Mouse (Mus musculus): Measurements from ENCODE around the gene Gp1ba. TPM values are rescaled to one million over a fixed set of nuclear protein-coding genes. Genes with fewer than 3 reads are reported as not detected.
A peak's percentile ranks its signal among the peaks of the same experiment; 100 is the strongest.

Gp1ba gene
- total RNA-seq, 2 experiments from 2014 or later = not detected

DNA sequence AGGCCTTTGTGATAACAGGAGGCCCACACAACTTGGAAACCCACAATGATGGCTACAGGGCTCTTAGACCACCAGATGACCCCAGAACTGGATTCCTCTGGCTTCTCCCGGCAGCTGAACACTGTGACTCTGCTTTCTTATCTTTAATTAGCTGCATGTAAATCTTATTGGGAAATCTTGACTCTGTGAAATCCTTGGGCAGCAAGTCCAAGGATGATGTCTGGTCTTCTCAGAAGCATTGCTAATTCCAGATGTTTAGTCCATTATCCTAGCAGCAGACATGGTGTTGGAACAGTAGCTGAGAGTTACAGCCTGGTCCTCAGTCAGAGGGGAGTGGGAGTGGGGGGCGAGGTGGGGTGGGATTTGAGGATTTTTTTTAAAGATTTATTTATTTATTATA is 10.5 kb upstream of the Gp1ba start:
- DNase-seq (ENCODE audit: low spot score in 2 of 2) = no peak

DNA sequence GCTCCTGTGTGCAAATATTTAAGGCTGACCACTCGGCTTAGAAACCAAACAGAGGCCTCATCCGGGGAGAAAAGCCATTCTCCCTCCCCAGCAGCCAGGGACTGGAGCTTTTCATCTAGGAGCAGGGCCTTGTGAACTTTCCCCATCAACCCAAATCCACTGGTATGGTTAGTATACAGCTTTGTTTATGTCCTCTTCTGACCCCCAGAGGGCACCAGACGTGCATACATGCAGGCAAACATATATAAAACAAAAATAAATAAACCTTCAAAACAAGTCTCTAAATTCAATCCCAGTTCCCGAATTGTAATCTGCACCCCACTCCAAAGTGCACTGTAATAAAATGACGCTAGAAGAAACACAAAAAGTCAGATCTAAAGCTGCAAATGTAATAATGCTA is 9.4 kb upstream of the Gp1ba start:
- no peak for DNase-seq (ENCODE audit: low spot score in 2 of 2)

DNA sequence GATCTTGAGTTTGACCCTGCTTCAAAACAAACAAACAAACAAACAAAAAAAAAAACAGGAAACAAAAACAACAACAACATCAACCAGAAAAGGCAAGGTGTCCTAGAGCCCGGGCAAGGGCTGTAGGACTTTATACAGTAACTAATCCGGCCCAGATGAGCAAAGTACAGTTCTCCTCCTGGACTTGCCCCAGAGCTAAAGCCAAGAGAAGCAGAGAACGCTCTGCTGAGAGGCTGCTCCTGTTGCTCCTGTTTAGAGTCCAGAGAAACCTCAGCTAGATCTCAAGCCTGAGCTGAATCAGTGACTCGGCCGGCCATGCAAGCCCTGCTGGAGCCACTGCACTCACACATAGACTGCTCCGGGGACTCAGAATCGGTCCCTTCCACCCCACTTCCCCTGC is 8.8 kb upstream of the Gp1ba start:
- DNase-seq (ENCODE audit: low spot score in 2 of 2) = no peak

DNA sequence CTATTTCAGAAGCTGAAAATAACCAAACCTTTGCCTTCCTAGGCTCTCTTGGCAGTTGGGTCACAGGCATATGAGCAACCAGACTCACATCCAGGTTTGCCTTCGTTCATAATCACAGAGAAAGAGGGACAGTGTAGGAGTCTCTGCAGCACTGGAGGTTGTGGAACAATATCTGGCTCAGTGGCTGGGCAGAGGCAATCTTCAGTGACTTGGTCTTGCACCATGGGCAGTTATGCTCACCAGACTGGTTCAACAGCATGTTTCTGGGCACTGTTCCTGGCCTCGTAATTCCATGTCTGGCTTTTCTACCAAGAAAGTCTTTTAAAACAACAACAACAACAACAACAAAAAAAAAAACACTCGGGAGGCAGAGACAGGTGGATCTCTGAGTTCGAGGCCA is 3.3 kb upstream of the Gp1ba start:
- no peak for DNase-seq (ENCODE audit: low spot score in 2 of 2)

DNA sequence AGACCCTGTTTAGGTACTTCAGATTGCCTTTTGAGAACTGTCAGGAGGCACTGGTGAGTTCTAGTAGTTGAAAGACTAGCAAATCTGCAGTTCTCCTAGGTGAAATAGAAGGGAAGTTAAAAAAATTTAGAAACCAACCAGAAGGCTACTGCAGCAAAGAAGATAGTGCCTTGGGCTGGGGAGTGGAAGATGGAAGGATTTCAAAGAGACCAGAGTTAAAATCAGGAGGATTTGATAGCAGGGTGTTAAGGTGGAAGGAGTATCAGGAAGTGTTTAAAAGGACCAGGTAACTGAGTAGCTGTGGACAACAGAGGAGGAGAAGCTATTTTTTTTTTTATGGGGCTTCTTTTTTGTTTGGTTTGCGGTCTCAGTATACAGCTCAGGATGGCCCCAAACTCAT is 1.2 kb upstream of the Gp1ba start:
- no peak for DNase-seq (ENCODE audit: low spot score in 2 of 2)

DNA sequence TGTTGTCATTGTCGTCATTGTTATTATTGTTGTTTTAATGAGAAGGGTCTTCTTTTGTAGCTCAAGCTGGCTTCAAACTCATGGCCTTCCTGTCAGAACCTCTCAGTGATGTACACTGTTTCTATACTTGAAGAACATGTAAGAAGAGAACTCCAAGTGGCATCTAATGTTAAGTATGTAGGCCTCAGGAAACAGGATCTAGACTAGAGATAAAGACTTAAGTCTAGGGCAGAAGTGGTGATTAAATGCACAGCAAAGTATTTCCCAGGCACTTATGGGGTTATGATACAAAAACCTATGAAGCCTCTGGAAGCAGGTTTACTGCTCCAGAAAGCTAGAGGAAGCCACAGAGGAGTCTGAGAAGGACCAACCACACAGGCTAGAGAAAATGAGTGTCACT is 629 bp upstream of the Gp1ba start:
- DNase-seq (ENCODE audit: low spot score in 2 of 2) = no peak

DNA sequence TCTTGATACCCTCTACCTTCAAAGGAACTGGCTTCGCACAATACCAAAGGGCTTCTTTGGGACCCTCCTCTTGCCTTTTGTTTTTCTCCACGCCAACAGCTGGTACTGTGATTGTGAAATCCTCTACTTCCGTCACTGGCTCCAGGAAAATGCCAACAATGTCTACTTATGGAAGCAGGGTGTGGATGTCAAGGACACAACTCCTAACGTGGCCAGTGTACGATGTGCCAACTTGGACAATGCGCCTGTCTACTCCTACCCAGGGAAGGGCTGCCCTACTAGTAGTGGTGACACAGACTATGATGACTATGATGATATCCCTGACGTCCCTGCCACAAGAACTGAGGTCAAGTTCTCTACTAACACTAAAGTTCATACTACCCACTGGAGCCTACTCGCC is 1.1 kb downstream of the Gp1ba start:
- DNase-seq (ENCODE audit: low spot score in 2 of 2) = no peak

DNA sequence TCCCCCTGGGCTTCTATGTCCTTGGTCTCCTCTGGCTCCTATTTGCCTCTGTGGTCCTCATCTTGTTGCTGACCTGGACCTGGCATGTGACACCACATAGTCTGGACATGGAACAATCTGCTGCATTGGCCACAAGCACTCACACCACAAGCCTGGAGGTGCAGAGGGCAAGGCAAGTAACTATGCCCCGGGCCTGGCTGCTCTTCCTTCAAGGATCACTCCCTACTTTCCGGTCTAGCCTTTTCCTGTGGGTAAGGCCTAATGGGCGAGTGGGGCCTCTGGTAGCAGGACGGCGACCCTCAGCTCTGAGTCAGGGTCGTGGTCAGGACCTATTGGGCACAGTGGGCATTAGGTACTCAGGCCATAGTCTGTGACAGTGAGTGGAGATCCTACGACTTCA is 2.3 kb downstream of the Gp1ba start:
- no peak for DNase-seq (ENCODE audit: low spot score in 2 of 2)

DNA sequence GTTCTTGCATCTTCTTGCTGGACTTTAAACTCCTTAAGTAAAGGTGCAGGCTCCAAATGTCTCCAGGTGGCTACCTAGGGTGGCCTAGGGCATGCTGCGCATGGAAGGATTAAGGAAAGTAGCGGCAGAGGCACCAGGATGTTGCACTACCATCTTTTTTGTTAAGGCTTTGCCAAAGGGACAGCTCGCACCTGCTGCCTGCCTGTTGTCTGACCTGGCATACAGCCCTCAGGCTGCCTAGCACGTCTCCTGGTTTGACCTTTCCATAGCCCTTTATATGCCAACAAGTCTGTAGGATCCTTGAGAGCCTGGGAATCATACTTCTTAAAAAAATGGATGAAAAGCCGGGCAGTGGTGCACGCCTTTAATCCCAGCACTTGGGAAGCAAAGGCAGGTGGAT is 4.1 kb downstream of the Gp1ba start:
- DNase-seq (ENCODE audit: low spot score in 2 of 2) = no peak

DNA sequence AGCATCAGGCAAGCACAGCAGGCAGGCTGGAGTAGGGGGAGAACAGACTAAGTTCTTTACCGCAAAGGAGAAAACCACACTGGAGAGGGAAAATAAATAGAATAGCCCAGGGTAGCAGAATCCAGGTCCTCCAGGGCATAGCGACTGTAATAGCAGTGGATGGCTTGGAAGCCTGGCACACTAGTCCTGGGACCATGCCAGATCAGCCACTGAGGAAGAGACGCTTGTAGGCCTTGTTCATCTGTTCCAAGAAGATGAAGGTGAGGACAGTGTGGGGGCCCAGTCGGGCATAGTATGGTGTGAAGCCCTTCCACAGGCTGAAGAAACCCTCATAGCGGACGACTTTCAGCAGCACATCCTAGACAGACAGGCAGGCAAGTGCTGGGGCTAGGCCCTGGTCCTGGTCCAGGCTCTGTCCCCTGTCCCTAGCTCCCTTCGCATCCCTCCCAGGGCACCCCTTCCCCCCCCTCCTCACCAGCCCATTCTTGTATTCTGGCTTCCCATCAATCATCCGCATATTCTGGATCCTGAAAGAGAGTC is 5.7 kb downstream of the Gp1ba start:
- no peak for DNase-seq (ENCODE audit: low spot score in 2 of 2)

DNA sequence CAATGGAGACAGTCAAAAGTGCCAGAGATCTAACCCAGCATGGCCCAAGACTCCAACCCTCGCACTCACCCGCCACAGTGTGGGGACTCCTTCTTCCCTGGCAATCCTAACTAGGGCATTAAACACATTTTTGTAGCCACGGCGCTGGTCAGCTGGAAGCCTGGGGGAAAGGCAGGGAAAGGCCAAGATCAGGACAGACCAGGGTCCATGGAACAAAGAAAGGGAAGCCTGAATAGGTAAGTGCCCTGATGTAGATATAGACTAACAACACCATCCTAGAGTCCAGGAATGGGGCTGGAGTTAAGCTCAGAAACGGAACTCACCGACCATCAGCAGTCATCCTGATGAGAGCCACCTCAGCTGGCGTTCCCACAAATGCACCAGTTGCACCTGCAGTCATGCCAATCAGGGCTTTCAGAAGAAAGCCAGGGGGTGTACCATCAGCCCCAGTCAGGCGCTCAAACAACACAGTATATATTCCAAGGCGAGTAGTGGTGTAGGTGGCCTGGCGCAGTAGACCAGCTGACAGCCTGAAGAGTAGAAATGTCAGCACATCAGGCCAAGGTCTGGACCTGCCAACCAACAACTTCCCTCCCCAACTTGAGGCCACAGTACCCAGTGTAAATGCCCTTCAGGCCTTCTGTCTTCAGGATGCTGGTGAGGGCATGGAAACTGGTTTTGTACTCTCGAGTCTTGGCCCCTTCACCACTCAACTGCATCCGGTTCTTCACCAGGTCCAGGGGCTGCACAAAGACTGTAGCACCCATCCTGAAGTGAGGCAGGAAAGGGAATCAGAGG is 6.7 kb downstream of the Gp1ba start:
- no peak for DNase-seq (ENCODE audit: low spot score in 2 of 2)

DNA sequence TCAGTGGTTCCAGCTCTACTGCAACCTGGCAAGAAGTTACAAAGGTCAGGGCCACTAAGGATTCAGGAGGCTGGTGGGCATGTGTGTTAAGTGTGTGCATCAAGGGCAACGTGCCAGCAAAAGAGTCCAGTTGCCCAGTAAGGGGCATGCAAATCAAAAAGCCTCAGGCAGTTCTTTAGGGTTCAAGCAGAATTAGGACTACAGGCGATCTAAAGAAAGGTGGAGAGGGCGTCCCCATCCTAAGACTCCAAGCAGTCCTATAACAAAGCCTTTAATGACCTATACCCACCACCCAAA is 7.3 kb downstream of the Gp1ba start:
- DNase-seq (ENCODE audit: low spot score in 2 of 2) = no peak

DNA sequence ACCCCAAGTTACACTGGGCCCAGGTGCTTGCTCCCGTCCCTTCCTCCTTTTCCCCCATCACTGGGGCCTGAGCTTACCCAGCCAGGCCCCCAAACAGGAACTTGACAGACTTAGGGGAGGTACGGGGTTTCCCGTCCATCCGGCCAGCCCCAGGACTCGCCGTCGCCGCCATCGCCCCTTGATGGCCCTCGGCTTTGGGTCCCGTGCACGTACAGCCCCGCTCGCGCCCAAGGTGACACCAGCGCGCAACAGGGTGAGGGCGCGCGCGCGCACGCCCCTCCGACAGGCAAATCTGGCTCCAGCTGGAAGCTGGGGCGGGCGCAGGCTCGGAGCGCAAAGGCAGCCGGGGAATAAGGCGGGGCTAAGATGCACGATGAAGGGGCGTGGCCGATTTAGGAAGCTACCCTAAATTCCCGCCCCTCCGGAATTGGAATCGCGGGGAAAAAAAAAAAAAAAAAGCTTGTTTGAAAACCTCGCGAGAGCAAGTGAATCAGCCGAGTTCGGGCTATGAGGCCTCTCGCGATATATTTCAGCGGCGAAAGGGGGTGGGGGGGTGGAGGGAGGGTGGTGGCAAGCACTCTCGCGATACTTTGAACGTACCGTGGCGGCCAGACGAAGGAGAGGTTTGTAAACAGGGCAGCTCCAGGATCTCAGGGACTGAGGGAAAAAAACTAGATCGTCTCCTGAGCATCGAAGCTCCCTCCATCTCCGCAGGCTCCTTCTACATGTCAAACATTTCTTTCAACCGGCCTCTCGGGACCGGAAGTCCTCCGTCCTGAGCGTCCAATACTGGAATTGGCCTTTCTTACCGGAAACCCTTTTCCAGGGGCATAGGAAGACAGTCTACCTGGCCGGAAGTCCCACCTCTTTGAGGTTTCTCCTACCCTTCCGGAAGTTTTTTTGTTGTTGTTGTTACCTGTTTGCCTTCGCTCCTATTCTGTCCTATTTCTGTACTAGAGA is 8.0 kb downstream of the Gp1ba start, which contains the start of the genes Rnf167 and Slc25a11:
Gene Rnf167, plus strand, starts transcription at position 545 of the 960 bp plus-strand sequence.
Gene Slc25a11, minus strand, starts transcription at position 789 of the 960 bp plus-strand sequence.
- peak; percentile 95 to 97 for DNase-seq (ENCODE audit: low spot score in 2 of 2)

DNA sequence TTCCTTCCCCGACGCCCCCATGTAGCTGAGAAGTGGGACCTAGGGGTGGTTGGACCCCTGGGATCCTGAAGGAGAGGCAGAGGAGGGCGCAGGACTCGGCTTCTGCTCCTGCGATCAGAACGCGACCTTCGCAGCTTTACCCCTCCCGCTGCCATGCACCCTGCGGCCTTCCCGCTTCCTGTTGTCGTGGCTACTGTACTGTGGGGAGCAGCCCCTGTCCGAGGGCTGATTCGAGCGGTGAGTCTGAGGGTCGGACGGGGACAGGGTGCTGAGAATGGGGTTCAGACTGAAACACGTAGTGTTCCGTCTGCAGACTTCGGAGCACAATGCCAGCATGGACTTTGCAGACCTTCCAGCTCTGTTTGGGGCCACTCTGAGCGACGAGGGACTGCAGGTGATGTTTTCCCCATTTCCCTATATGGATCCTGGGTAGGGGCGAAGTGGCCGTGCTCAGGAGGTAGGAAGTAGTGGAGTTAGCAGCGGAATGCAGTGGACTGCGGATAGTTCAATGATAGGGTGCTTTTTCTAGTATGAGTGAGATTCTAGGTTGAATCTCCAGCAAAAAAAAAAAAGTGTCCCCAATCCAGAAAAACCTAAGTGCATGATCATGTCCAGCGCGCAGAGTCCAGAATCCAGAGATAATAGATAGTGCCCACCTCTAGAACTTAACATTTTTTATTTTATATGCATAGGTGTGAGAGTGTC is 8.9 kb downstream of the Gp1ba start:
- DNase-seq (ENCODE audit: low spot score in 2 of 2) = no peak

DNA sequence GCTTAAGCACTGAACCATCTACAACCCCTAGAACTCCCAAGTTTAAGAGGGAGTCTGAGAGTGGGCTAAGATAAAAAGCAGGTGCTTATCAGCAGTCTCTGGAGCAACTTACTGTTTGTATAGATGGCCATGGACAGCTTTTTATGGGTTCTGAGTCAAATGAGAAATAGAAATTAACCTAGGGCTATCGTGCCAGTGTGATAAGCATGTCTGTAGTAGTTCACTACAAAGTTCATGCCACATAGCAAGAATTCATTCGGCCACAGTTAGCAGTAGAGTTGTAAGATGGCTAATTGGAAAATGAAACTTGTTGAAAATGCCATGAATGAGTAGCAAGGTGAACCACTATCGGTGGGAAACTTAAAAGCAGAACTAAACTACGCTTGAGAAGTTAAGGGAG is 9.6 kb downstream of the Gp1ba start:
- DNase-seq (ENCODE audit: low spot score in 2 of 2) = no peak

DNA sequence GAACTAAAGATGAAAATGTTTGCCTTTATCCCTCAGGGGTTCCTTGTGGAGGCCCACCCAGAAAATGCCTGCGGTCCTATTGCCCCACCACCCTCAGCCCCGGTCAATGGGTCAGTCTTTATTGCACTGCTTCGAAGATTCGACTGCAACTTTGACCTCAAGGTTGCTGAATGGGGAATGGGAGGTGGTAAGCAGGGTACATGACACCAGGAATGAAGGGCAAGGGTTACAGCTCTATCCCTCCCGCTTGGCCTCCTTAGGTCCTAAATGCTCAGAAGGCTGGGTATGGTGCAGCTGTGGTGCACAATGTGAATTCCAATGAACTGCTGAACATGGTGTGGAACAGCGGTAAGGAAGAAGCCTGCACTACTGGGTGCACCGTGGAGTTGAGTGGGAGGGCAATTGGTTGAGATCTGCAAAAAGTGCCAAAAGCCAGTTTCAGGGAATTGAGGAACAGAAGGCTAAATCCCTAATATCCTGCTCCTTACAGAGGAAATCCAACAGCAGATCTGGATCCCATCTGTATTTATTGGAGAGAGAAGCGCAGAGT is 10.3 kb downstream of the Gp1ba start:
- no peak for DNase-seq (ENCODE audit: low spot score in 2 of 2)

DNA sequence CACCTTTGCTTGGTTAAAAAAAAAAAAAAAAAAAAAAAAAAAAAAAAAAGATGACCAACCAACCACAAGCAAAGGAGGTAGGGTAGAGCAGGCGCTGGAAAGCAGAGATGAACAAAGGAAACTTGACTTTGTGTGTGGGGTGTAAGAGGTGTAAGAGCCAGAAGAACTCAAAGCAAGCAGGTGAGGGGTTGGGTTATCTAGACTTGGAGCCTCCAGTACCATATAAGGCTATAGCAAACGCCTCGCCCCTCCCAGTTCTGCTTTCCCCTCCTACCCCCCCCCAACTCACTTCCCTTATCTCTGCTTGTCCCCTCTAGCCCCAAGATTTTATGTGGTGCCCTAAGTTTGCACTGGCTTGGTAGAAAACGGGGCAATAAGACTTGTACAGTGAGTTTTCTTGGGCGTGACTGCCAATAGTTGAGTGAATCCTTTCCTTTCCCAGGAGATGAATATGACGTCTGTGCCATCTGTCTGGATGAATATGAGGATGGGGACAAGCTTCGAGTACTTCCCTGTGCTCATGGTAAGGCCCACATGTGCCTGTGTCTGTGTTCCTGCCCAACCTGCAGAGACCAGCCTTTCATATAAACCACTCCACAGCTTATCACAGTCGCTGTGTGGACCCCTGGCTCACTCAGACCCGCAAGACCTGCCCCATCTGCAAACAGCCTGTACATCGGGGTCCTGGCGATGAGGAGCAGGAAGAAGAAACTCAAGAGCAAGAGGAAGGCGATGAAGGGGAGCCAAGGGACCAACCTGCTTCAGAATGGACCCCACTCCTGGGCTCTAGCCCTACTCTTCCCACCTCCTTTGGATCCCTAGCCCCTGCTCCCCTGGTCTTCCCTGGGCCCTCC is 11.6 kb downstream of the Gp1ba start:
- DNase-seq (ENCODE audit: low spot score in 2 of 2) = no peak

DNA sequence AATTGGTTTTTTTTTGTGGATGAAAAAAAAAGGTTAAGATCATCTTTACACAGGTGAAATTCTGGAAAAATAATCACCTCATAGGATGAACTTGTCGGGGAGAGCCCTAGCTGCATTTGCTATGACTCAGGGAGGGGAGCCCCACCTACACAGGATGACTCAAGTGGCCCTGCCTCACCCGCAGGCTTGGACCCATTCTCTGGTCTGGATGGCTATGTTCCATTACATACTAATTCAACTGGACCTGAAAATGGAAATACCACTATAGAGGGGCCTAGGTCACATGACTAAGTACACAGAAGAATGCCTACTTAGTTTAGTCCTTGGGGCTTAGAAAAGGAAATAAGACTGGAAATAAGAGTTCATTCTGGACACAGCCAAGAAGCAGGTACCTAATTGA is 12.5 kb downstream of the Gp1ba start:
- DNase-seq (ENCODE audit: low spot score in 2 of 2) = no peak

DNA sequence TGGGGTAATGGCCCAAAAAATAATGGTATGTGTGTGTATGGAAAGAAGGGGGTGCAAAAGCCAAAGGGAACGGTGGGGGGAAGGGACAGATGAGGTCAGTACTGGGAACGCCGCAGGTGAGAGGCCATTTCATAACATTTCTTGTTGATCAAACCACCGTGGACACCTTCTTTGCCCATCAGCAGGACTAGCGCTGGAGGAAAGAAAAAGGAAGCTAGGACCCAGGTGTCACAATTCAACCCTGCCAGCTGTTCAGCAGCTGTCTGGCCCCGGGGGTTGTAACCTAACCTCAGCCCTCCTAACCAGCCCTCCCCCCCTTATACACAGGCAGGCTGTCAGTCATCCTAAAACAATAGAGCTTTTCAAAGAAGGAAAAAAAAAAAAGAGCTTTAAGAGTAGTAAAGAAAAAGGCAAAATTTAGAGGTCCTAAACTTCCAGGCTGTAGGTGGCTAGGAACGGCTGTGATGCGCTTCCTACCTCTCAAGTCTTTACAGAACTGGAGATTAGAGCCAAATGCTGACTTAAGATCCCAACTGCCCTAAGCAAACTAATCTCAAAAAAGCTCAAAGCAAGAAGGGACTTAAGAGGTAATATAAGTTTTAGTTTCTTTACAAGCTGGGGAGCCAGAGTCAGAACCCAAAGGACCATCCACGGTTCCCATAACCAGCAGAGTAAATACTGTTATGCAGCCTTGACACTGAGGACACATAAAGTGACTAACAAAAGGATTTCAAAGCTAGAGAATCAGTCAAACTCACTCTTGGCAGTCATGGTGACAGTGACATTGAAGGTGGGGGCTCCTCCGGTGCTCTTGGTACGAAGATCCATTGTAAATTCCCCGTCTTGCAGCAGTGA is 13.3 kb downstream of the Gp1ba start:
- no peak for DNase-seq (ENCODE audit: low spot score in 2 of 2)

All from left cerebral cortex, adult 18-20 months (tissue).